Mouse (Mus musculus) thymus, adult 2 months (tissue): ENCODE data around the gene Sult2b1. TPM values are rescaled to one million over a fixed set of nuclear protein-coding genes. Genes with fewer than 3 reads are reported as not detected.
A peak's percentile ranks its signal among the peaks of the same experiment; 100 is the strongest.

Source experiments
- DNase-seq: peaks from one replicate; pipeline ENCODE4 v3.0.0; 2021
- H3K27ac ChIP-seq: fragments of 200-500 bp; 2 replicates; pipeline ENCODE4 v1.5.1; 2012; ENCODE audit warnings: low read length, control low read depth; ENCODE audit not compliant: control insufficient read depth, insufficient read depth
- H3K27me3 ChIP-seq: fragments of 200-500 bp; 2 replicates; pipeline ENCODE4 v1.6.1; 2012; ENCODE audit warnings: mild to moderate bottlenecking, low read length, moderate library complexity, mixed read lengths; ENCODE audit not compliant: control insufficient read depth, insufficient read depth
- H3K36me3 ChIP-seq: fragments of 200-500 bp; 2 replicates; pipeline ENCODE4 v1.6.1; 2012; ENCODE audit warnings: mild to moderate bottlenecking, low read length, moderate library complexity; ENCODE audit not compliant: control insufficient read depth, insufficient read depth
- H3K4me1 ChIP-seq: fragments of 200-500 bp; replicated peaks from 2 replicates; pipeline ENCODE4 v1.6.1; 2012; ENCODE audit warnings: low read length; ENCODE audit not compliant: control insufficient read depth, insufficient read depth
- H3K4me3 ChIP-seq: fragments of 200-500 bp; 2 replicates; pipeline ENCODE4 v1.5.1; 2012; ENCODE audit warnings: mild to moderate bottlenecking, low read length, control low read depth, moderate library complexity; ENCODE audit not compliant: control insufficient read depth, insufficient read depth
- CTCF ChIP-seq: fragments of 200-500 bp; IDR thresholded peaks from 2 replicates; pipeline ENCODE4 v1.5.1; 2012; ENCODE audit warnings: mild to moderate bottlenecking, control low read depth, low read length, moderate library complexity, borderline replicate concordance; ENCODE audit not compliant: control insufficient read depth, poor library complexity, insufficient read depth; ENCODE audit errors: extremely low read depth
- POLR2A ChIP-seq: fragments of 200-500 bp; IDR thresholded peaks from 2 replicates; pipeline ENCODE4 v1.6.1; 2012; ENCODE audit warnings: mild to moderate bottlenecking, low read length, control low read depth, moderate library complexity; ENCODE audit not compliant: control insufficient read depth, poor library complexity, insufficient read depth; ENCODE audit errors: extremely low read depth
- WGBS: fragments of 180-500 bp; shearing (Covaris S2); methylation state at CpG from one replicate; pipeline ENCODE4 v1.1.7; 2018; 5-methylcytosine and 5-hydroxymethylcytosine counted together
- polyA plus RNA-seq: library from polyadenylated mRNA; depleted of rRNA; stranded (reverse); fragments of >200 nt; gene quantifications from 2 replicates; pipeline ENCODE4 v1.2.3, GENCODE M21; 2012

The Sult2b1 gene
- polyA plus RNA-seq, 1 experiment: 3.9 TPM

GRCm38 (mm10) chr7:45797661-45798510, 13.4 kb upstream of the Sult2b1 start:
- Histone ChIP-seq H3K4me3 (peak overlapping the region; percentile 33), H3K36me3 (no peaks in the 10 kb centered on the region), H3K27ac (no peak overlapping the region), H3K4me1 (peaks cover 15% of the 10 kb centered on the region), H3K27me3 (peaks cover 15% of the 10 kb centered on the region; the same call in 1 of the 2 replicates)
- TF ChIP-seq POLR2A (no peak), CTCF (no peak)
- DNase-seq: no peak
- 5% methylated on average over 60 of the region's 60 CpGs for WGBS

- H3K27me3 ChIP-seq: peaks cover 15% of the 10 kb centered on the region; the same call in 1 of the 2 replicates
- H3K36me3 ChIP-seq: no peaks in the 10 kb centered on the region
- no peak overlapping the region for H3K27ac ChIP-seq
- H3K4me1 ChIP-seq: peaks cover 15% of the 10 kb centered on the region
- 70% methylated on average over 6 of the region's 6 CpGs for WGBS
- DNase-seq: no peak
- TF ChIP-seq CTCF (no peak), POLR2A (no peak)
- H3K4me3 ChIP-seq: no peak overlapping the region
Observed at GRCm38 (mm10) chr7:45796950-45797349, 12.5 kb upstream of the Sult2b1 start.

DNA sequence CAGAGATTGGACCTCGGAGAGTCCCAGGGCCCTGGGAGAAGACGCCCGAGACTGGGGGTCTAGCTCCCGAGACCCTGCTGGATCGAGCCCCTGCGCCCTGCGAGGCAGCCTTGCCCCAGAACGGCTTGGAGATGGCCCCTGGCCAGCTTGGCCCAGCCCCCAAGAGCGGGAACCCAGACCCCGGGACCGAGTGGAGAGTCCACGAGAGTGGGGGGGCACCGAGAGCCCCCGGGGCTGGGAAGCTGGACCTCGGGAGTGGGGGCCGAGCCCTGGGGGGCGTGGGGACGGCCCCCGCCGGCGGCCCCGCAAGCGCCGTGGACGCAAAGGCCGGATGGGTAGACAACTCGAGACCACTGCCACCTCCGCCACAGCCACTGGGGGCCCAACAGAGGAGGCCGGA, 10.5 kb upstream of the Sult2b1 start:
- WGBS: 97% methylated on average over 29 of the region's 29 CpGs
- no peak overlapping the region for H3K4me3 ChIP-seq
- H3K4me1 ChIP-seq: peaks cover 10% of the 10 kb centered on the region
- no peak overlapping the region for H3K27ac ChIP-seq
- peaks cover 13% of the 10 kb centered on the region; the same call in 1 of the 2 replicates for H3K27me3 ChIP-seq
- no peaks in the 10 kb centered on the region for H3K36me3 ChIP-seq
- DNase-seq: no peak
- TF ChIP-seq CTCF: no peak
- no peak for TF ChIP-seq POLR2A

DNA sequence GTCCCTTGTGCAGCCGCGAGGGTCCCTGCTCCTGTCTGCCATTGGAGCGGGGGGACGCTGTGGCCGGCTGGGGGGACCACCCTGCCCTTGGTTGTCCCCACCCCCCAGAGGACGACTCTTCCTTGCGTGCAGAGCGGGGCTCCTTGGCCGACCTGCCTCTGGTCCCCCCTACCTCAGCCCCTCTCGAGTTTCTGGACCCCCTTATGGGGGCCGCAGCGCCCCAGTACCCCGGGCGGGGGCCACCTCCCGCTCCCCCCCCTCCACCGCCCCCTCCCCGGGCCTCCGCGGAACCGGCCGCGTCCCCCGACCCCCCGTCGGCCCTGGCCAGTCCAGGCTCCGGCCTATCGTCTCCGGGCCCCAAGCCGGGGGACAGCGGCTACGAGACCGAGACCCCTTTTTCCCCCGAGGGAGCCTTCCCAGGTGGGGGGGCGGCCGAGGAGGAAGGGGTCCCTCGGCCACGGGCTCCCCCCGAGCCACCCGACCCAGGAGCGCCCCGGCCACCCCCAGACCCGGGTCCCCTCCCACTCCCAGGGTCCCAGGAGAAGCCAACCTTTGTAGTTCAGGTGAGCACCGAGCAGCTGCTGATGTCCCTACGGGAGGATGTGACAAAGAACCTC, 9.6 kb upstream of the Sult2b1 start:
- no peak for DNase-seq
- WGBS: 88% methylated on average over 44 of the region's 44 CpGs
- H3K36me3 ChIP-seq: no peaks in the 10 kb centered on the region
- H3K27me3 ChIP-seq: peaks cover 13% of the 10 kb centered on the region; the same call in 1 of the 2 replicates
- H3K4me1 ChIP-seq: peaks cover 10% of the 10 kb centered on the region
- TF ChIP-seq POLR2A (no peak), CTCF (no peak)
- H3K27ac ChIP-seq: no peak overlapping the region
- no peak overlapping the region for H3K4me3 ChIP-seq

DNA sequence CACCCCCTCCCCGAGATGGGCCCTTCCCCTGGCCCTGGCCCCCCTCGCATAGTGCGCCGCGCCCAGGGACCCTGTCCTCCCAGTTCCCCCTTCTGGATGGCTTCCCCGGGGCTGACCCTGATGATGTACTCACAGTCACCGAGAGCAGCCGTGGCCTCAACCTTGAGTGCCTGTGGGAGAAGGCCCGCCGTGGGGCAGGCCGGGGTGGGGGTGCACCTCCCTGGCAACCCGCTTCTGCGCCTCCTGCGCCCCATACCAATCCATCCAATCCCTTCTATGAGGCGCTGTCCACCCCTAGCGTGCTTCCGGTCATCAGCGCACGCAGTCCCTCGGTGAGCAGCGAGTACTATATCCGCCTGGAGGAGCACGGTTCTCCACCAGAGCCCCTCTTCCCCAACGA, 8.8 kb upstream of the Sult2b1 start:
- peaks cover 12% of the 10 kb centered on the region; the same call in 1 of the 2 replicates for H3K27me3 ChIP-seq
- TF ChIP-seq CTCF: no peak
- no peak for TF ChIP-seq POLR2A
- no peak for DNase-seq
- H3K36me3 ChIP-seq: no peaks in the 10 kb centered on the region
- H3K27ac ChIP-seq: no peak overlapping the region
- WGBS: 84% methylated on average over 24 of the region's 24 CpGs
- no peak overlapping the region for H3K4me3 ChIP-seq
- peaks cover 7% of the 10 kb centered on the region for H3K4me1 ChIP-seq

- H3K4me3 ChIP-seq: no peak overlapping the region
- no peaks in the 10 kb centered on the region; the same call in 1 of the 2 replicates for H3K27me3 ChIP-seq
- H3K27ac ChIP-seq: no peak overlapping the region
- 79% methylated on average over 17 of the region's 17 CpGs for WGBS
- no peaks in the 10 kb centered on the region for H3K36me3 ChIP-seq
- no peak for TF ChIP-seq POLR2A
- no peak for TF ChIP-seq CTCF
- H3K4me1 ChIP-seq: 0 out of 2 replicates have a peak, but pooled peaks cover 3% of the 10 kb centered on the region
- DNase-seq: no peak
Observed at GRCm38 (mm10) chr7:45791756-45792490, 7.5 kb upstream of the Sult2b1 start.
